Mouse (Mus musculus): ENCODE data around the gene Phlpp1.

The Phlpp1 gene

GRCm38 (mm10) chr1:106193487-106193886, 21.9 kb downstream of the Phlpp1 start:
- DNase-seq (ENCODE audit: low spot score in 2 of 2): no peak

GRCm38 (mm10) chr1:106194263-106194662, 22.7 kb downstream of the Phlpp1 start:
- DNase-seq (ENCODE audit: low spot score in 2 of 2): no peak

- no peak for DNase-seq (ENCODE audit: low spot score in 2 of 2)
Measured at GRCm38 (mm10) chr1:106197991-106198390, 26.4 kb downstream of the Phlpp1 start.

- DNase-seq (ENCODE audit: low spot score in 2 of 2): no peak
Measured at GRCm38 (mm10) chr1:106199109-106199508, 27.6 kb downstream of the Phlpp1 start.

GRCm38 (mm10) chr1:106199686-106200085, 28.1 kb downstream of the Phlpp1 start:
- DNase-seq (ENCODE audit: low spot score in 2 of 2): no peak

- no peak for DNase-seq (ENCODE audit: low spot score in 2 of 2)
Measured at GRCm38 (mm10) chr1:106201025-106201424, 29.5 kb downstream of the Phlpp1 start.

GRCm38 (mm10) chr1:106201929-106202328, 30.4 kb downstream of the Phlpp1 start:
- DNase-seq (ENCODE audit: low spot score in 2 of 2): no peak

GRCm38 (mm10) chr1:106203942-106204341, 32.4 kb downstream of the Phlpp1 start:
- no peak for DNase-seq (ENCODE audit: low spot score in 2 of 2)

- no peak for DNase-seq (ENCODE audit: low spot score in 2 of 2)
Measured at GRCm38 (mm10) chr1:106204350-106204749, 32.8 kb downstream of the Phlpp1 start.

- DNase-seq (ENCODE audit: low spot score in 2 of 2): no peak
Measured at GRCm38 (mm10) chr1:106208581-106208980, 37.0 kb downstream of the Phlpp1 start.

- DNase-seq (ENCODE audit: low spot score in 2 of 2): no peak
Measured at GRCm38 (mm10) chr1:106210461-106210860, 38.9 kb downstream of the Phlpp1 start.

- no peak for DNase-seq (ENCODE audit: low spot score in 2 of 2)
Measured at GRCm38 (mm10) chr1:106211146-106211545, 39.6 kb downstream of the Phlpp1 start.

- no peak for DNase-seq (ENCODE audit: low spot score in 2 of 2)
Measured at GRCm38 (mm10) chr1:106220431-106220830, 48.9 kb downstream of the Phlpp1 start.

GRCm38 (mm10) chr1:106221371-106221770, 49.8 kb downstream of the Phlpp1 start:
- no peak for DNase-seq (ENCODE audit: low spot score in 2 of 2)

- DNase-seq (ENCODE audit: low spot score in 2 of 2): no peak
Measured at GRCm38 (mm10) chr1:106221964-106222363, 50.4 kb downstream of the Phlpp1 start.

GRCm38 (mm10) chr1:106226613-106227012, 55.1 kb downstream of the Phlpp1 start:
- no peak for DNase-seq (ENCODE audit: low spot score in 2 of 2)

GRCm38 (mm10) chr1:106230313-106230712, 58.8 kb downstream of the Phlpp1 start:
- peak; percentile 25 to 48 for DNase-seq (ENCODE audit: low spot score in 2 of 2)

- DNase-seq (ENCODE audit: low spot score in 2 of 2): no peak
Measured at GRCm38 (mm10) chr1:106231345-106231744, 59.8 kb downstream of the Phlpp1 start.

GRCm38 (mm10) chr1:106231805-106232459, 60.4 kb downstream of the Phlpp1 start:
- DNase-seq (ENCODE audit: low spot score in 2 of 2): no peak

- DNase-seq (ENCODE audit: low spot score in 2 of 2): no peak
Measured at GRCm38 (mm10) chr1:106232460-106232850, 60.9 kb downstream of the Phlpp1 start.

- DNase-seq (ENCODE audit: low spot score in 2 of 2): no peak
Measured at GRCm38 (mm10) chr1:106236986-106237385, 65.4 kb downstream of the Phlpp1 start.

- no peak for DNase-seq (ENCODE audit: low spot score in 2 of 2)
Measured at GRCm38 (mm10) chr1:106240116-106240685, 68.6 kb downstream of the Phlpp1 start.

- no peak for DNase-seq (ENCODE audit: low spot score in 2 of 2)
Measured at GRCm38 (mm10) chr1:106241059-106241458, 69.5 kb downstream of the Phlpp1 start.

GRCm38 (mm10) chr1:106242129-106242528, 70.6 kb downstream of the Phlpp1 start:
- no peak for DNase-seq (ENCODE audit: low spot score in 2 of 2)
